Mouse (Mus musculus) erythroblast, embryonic 14.5 days (primary cell): ENCODE measurements around the gene Mrps12.

Source experiments
- GATA1 ChIP-seq: IDR thresholded peaks from 2 replicates; pipeline ENCODE4 v1.6.1; 2012; ENCODE audit warnings: low read length, inconsistent platforms, mixed read lengths
- TAL1 ChIP-seq: IDR thresholded peaks from 3 replicates; pipeline ENCODE4 v1.6.1; 2012; ENCODE audit warnings: low read length, inconsistent platforms, mixed read lengths

DNA sequence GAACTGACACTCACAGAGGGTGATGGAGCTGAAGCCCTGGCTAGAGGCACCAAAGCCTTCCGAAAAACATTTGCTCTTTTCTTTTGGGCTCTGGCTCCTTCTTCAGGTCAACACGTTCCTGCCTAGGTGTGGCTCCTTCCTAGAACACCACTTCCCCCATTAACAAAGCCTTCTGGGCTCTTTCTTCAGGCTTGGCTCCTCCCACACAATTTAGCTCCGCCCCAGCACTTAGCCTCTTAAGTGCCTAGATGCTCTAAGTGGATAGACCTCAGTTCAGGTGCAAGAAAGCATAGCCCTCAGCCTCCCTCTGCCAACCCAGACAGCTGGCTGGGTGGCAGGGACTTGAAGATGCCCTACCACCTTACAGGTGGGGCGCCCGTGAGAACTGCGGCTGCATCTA lies 5.9 kb downstream of the Mrps12 start:
- no peak for TF ChIP-seq TAL1
- no peak for TF ChIP-seq GATA1
